Mouse (Mus musculus) thymus, adult 2 months (tissue): ENCODE results near the gene 1700029P11Rik.

ENCODE experiments used
- CTCF ChIP-seq: fragments of 200-500 bp; IDR thresholded peaks from 2 replicates; pipeline ENCODE4 v1.5.1; 2012; ENCODE audit warnings: mild to moderate bottlenecking, control low read depth, low read length, moderate library complexity, borderline replicate concordance; ENCODE audit not compliant: control insufficient read depth, poor library complexity, insufficient read depth; ENCODE audit errors: extremely low read depth
- POLR2A ChIP-seq: fragments of 200-500 bp; IDR thresholded peaks from 2 replicates; pipeline ENCODE4 v1.6.1; 2012; ENCODE audit warnings: mild to moderate bottlenecking, low read length, control low read depth, moderate library complexity; ENCODE audit not compliant: control insufficient read depth, poor library complexity, insufficient read depth; ENCODE audit errors: extremely low read depth

- TF ChIP-seq POLR2A = no peak
- TF ChIP-seq CTCF = no peak
These were observed 16.1 kb upstream of the 1700029P11Rik start for GRCm38 (mm10) chr15:81964262-81964661.
